Mouse (Mus musculus) thymus, postnatal 36 days (tissue): Measurements from ENCODE around the gene Gstp2.
"Not testable (repeated sequence)": the region's sequence is repeated elsewhere in the genome, so short reads cannot be mapped to it uniquely, and the experiment has no call there.

Experiments
- DNase-seq, 2 experiments: peaks; one replicate each; pipeline ENCODE4 v3.0.0; 2022; ENCODE audit warnings: mixed read lengths in 2 of 2

The Gstp2 gene

DNA sequence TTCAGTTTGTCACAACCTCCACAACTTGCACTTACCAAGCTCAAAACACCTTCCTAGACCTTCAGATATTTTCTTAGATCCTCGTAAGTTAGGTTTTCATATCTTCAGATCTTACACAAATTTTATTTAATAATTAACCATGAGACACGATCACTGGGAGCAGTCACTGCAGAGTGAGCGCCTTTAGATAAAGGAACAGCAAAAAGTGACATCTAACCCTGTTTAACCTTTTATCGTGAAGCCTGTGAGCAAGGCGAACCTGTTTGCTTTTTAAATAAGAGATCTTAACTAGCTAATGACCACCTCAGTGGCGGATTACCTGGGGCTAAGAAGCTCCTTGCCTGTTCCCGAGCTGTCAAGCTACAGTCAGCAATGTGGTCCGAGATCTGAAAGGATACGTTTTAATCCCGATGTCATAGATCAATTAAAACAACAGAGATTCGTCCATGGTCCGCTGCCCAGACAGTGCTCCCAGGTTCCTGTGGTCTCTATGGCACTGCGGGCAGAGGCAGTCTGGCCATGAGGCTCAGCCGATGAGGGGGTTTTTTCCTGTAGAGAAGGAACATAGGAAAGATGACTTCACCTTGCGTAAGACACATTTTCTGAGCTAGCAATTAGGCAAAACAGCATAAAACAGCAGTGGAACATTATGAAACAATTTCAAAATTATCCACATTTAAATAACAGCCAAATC is 23.0 kb upstream of the Gstp2 start:
- no peak for DNase-seq

DNA sequence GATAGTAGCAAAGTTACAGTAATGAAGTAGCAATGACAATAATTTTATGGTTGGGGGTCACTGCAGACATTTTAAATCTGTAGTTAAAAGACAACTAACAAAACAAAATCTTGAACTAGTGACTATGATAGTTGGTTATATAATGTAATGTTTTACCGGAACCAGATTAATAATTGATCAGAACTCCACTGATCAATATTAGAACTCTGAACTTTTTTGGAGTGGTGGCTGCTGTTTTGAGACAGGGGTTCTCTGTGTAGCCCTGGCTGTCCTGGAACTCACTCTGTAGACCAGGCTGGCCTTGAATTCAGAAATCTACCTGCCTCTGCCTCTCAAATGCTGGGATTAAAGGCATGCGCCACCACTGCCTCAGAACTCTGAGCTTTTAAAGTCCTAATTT is 22.4 kb upstream of the Gstp2 start:
- not testable (repeated sequence) for DNase-seq

DNA sequence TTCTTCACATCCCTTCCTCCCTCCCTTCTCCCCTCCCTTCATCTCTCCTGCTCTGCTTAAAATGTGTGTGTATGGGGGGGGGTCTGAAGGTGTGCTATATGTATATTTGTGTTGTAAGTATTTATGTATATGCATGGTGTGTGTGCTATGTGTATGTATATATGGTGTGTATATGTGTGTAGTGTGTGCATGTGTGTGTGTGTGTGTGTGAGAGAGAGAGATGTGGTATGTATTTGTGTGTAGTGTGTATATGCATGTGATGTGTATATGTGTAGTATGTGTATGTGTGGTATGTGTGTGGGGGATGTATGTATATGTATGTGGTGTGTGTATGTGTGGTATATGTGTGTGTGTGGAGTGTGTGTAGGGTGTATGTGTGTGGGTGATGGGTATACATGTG is 21.1 kb upstream of the Gstp2 start:
- DNase-seq: no peak

DNA sequence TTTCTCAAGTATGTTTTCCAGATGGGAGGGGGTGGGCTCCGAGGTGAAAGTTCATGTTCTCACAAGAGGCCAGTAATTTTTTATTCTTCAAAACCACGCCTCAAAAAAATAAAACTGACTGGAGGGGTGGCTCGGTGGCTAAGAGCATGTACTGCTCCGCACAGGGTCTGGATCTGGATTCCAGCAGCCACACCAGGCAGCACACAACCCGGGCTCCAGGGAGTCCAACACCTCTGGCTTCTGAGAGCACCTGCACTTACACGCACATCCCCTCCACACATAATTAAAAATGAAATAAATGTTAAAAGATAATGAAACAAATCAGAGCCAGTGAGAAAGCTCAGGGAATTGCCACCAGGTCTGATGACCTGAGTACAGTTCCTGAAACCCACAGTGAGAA is 20.5 kb upstream of the Gstp2 start:
- no peak for DNase-seq

DNA sequence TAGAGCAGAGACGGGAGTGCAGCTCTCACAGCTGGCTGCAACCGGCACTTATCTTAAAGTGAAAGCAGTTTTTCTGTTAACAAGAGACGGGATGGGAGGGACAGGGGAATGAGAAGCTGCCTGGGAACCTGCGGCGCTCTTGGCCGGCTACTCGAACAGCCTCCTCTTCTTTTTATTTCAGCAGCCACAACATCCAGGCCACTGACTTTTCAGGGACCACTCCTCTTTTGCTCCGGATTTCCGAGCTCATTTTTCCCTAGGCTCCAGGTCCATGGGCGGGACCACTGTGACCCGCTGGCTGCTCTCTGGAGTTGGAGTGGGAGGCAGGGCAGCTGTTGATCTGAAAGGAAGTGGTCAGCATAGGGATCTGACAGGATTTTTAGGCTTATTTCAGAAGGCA is 18.7 kb upstream of the Gstp2 start:
- not testable (repeated sequence) for DNase-seq

DNA sequence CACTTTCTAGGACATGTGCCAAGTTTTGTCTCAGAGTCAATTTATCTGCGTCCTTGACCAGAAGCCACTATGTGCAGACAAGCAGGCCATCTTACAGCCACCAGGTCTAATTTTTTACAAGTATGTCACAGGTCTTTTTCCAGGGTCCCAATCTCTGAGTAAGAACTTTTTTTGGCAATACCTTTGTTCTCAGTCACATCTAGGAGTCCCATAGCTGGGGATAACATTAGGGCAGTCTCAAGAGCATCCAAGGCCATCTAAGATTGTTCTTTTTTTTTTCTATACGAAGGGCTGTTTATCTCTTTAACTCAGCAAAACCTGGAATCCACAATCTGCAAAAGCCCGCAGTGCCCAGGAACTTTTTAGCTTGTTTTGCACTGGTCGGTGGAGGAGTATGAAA is 17.5 kb upstream of the Gstp2 start:
- not testable (repeated sequence) for DNase-seq

DNA sequence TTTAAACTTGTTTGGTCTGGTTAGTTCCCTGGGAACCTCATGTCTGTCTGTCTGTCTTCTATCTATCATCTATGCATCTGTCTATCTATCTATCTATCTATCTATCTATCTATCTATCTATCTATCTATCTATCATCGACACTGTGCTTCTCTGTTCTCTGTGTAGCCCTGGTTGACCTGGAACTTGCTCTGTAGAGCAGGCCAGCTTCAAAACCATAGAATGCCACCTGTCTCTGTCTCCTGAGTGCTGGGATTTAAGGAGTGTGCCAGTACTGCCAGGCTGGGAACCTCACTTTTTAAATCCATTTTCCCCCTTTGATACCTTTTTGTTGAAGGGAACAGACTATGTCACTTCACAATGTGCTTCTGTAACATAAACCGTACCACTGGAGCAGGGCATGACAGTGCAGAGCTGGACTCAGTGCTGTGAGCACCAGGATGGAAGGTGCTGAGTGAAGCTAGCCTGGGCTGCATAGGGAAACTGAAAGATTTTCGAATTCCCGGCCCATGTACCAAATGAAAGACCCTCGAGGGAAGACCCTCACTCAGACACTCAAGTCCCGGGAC is 15.2 kb upstream of the Gstp2 start:
- no peak for DNase-seq

DNA sequence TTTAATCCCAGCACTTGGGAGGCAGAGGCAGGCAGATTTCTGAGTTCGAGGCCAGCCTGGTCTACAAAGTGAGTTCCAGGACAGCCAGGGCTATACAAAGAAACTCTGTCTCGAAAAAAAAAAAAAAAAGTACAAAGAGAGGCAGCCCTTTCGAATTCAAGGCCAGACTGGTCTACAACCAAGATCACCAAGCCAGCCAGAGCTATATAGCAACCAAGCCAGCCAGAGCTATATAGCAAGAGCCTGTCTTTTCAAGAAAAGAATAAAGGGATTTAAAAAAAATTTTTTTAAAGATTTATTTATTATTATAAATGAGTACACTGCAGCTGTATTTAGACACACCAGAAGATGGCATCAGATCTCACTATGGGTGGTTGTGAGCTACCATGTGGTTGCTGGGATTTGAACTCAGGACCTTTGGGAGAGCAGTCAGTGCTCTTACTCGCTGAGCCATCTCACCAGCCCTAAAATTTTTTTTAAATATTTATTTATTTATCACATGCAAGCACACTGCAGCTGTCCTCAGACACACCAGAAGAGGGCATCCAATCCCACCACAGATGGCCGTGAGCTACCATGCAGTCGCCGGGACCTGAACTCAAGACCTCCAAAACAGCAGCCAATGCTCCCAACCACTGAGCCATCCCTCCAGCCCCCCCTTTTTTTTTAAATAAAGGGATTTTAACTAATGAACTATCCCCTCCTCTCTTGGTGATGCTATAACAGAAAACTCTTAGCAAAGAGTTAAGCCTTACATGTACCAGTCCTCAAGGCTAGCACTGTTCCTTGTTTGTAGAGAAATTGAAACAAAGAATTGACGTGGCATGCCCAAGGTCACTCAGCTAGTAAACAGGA is 14.4 kb upstream of the Gstp2 start:
- not testable (repeated sequence) for DNase-seq

DNA sequence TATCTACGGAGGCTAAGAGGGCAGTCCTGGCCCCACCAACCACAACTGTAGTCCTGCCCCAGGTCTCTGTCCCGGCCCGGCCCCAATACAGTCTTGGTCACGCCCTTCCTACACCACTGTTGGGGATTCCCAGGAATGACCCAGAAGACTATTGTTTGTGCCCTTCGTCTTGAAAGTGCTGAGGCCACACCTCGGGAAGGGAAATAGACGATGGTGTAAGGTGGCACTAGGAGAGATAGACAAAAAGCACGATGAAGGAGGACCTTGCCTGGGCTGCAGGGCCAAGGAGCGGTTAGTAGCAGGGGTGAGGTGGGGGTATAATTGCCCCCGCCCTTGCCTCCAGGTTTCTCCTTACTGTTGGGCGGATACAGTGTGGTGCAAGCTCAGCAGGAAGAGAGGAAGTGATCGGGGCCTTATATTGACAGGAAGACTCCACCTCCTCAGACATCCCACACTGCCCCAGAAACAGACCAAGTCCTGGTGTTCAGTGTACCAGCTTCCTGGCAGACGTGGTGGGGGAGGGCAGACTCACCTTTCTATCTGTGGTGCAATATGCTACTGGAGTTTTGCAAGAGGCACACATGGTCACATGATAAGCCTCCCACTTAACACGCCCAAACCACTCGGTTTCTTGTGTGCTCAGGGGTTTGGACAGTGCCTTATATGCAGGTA is 13.4 kb upstream of the Gstp2 start, which contains the start of gene Gstp3:
Gene Gstp3, minus strand, starts transcription at position 501 of the 672 bp plus-strand sequence.
- DNase-seq: peak; percentile 31 to 67

DNA sequence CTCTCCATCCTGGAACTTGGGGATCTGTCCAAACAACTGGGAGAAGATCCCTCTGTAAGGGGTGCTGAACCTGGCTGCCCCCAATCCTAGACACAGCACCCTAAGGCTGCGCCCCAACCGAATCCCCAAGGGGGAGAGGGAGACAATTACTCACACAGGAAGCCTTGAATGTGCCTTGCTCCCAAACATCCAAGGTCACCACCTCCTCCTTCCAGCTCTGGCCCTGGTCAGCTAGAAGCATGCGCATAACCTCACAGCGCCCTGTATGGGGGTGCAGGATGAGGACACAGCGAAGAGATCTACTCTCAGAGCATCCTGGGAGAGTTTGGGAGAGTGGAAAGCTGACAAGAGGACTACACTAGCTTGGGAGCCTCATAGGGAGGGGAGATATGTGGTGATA is 12.8 kb upstream of the Gstp2 start:
- no peak for DNase-seq

DNA sequence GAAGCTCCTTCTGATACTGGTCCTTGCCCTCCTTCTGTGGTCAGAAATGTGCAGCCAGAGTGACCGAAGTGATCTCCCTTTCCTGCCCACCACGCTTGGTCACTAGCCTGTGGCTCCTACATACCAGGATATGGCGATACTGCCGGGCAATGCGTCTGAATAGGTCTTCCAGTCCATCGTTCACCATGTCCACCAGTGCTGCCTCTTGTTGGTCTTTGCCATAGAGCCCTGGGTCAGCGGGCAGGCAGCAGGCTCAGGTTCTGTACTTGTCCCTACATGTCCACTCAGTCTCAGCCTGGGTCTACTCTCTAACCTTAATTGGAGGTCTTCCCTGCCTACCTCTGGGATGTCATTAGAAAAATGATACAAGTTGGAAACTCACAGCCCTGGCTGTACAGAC is 12.1 kb upstream of the Gstp2 start:
- no peak for DNase-seq

DNA sequence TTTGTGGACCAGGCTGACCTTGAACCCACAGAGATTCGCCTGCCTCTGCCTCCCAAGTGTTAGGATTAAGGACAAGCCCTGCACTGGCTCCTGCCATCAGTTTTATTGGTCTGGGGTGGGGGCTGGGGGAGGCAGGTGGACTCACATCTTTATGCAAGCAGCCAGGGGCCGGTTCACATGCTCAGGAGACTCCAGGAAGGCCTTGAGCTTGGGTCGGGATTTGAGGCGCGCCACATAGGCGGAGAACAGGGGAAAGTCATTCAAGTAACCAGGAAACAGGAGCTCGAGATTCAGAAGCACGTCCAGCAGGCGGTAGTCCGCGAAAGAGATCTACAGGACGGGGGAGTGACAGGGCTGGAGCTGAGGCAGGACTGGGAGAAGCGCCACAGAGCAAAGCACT is 11.6 kb upstream of the Gstp2 start:
- no peak for DNase-seq

DNA sequence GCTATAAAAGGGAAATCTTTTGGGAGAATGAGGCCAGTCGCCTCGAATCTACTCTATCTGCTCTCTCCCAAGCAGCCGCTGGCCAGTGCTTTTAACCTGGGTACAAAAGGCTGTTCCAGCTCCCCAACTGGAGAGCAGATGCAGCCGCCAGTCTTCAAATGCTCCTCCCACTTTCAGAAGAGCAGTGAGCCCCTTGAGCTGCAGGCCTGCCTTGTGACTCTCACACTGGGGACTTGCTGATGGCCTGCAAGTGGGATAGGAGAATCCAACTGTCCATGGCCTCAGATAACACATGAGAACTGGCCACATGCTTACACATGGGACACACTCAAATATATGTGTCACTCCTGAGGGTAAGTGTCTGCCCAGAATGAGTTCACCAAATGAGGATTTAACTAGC is 10.9 kb upstream of the Gstp2 start:
- no peak for DNase-seq

DNA sequence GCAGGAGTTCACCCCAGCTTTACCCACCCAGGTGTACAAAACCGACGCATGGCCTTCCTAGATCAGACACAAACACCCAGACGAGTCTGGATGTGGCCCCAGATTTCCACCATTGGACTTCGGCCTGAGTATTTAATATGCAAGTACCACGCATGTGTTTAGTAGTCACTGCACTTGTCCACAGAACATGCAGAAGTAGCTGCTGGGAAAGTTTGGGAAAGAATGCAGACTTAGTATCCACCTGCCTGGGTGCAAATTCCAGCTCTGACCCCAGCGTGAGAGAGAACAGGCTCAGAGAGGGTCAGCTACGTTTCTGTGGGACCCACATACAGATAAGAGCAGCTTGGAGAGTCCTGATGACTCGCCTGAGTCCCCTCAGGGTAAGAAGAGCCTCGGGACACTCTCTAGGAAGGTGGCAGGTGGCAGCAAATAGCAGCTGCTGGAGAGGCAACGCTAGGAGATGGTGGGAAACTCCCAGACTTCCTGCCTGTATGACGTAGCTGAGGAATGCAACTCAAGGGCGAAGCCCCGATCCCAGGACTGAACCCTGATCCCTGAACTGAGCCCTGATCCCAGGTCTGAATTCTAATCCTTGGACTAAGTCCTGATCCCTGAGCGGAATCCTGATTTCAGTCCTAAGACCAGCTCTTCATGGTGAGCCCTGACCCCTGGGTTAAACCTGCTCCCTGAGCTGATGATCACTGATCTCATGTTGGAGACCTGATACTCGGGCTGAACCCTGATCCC is 10.3 kb upstream of the Gstp2 start:
- no peak for DNase-seq

DNA sequence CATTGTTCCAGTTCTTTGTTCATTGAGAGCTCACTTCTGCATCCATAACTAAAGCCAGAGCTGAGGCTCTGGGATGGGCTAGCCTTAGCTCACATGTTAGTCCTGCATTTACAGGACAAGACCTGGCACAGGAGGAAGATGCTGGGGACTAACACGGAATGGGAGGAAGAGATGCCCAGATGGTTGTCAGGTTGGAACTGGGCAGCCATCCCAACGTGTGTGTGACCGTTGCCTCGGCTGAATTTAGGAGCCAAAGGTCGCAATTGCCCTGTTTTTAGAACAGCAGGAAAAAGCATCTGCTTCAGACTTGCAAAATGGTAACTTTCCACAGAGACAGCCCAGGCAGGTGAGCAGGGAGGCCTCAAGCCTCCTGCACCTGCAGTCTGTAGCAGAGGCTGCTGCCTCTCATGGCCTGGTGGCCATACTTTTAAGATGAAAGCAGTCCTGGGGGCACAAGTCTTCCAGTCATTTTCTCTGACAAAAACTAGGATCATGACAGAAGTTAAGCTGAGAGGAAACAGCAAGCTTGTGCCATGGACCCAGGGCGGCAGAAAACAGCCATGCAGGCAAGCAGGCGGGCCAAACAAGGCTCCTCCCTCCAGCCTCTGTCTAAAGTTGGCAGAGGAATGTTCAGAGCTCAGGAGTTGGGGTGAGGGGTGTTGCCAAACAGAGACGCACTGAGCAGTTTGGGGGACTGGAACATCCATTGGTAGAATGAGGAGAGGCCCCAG is 9.6 kb upstream of the Gstp2 start:
- no peak for DNase-seq

DNA sequence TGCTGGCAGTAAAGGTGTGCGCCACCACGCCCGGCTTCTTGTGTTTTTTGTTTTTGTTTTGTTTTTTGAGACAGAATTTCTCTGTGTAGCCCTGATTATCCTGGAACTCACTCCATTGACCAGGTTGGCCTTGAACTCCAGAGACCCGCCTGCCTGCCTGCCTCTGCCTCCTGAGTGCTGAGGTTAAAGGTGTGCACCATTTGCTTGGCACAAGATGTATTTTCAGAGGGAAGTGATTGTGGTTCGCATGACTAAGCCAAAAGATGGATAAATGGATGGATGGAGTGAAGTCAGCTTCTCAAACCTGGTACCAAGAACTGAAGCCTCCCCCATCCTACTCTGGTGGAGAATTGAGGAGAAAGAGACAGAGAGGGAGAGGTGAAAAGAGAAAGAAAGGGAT is 8.8 kb upstream of the Gstp2 start:
- no peak for DNase-seq

DNA sequence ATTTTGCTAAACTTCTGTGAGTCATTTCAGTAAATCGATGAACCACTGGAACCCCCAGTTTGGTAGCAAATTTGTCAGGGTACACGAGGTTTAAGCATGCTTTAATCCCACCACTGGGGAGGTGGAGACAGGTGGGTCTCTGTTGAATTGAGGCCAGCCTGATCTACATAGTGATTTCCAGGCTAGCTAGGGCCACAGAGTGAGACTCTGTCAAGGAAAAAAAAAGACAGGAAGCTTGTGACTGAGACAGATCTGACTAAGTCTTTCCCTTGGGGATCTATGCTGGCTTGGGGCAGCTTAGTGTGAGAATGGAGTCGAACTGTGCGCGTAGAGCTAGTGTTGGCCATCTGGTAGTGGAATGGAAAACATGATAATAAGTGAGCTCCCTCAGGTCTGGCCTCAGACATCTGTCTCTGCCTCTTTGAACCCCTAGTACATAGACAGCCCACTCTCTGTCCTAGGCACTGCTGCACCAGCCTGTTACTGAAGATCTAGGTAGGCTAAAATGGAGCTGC is 6.8 kb upstream of the Gstp2 start:
- no peak for DNase-seq

DNA sequence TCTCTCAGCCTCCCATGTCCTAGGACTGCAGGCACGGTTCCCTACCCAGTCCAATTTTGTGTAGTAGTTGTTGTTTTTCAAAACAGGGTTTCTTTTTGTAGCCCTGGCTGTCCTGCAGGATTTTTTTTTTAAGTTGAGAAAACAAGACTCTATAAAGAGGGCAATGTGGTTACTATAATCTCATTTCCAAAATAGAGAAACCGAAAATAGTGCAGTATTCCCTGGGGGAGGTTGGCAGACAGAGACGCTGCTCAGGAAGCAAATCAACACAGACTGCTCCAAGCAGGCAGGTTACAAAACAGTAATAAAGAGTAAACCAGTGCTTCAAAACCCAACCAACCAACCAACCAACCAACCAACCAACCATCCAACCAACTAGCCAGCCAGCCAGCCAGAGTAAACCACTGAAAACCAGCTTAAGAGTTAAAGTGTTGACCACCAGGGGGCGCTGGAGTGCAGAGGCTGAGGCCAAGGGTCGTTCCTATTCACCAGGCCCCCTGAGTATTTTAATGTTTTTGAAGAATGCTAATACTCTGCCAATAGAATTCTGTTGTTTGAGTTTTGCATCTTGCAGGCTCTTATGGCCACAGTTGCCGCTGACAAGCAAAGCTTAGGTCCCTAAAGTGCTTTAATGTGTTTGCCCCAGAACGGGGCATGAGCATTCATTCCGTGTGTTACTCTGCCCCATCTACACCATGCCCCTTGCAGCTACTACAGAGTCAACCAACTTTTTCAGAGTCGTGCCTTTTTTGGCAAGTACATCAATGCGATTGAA is 6.1 kb upstream of the Gstp2 start:
- peak; percentile 68 to 76 for DNase-seq

DNA sequence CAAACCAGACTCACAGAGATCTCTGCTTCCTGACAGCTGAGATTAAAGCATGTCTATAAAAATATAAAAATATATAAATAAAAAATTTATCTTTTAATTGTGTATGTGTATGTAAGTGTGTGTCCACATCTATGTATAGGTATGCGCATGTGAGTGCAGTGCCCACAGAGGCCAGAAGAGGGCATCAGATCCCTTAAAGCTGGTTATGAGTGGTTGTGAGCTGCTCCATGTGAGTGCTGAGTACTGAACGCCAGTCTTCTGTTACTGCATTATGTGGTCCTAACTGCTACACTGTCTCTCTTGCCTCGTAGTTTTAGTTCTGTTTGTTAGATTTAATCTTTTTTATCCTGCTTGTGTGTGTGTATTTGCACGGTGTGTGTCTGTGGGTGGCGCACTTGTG is 5.2 kb upstream of the Gstp2 start:
- DNase-seq: no peak

DNA sequence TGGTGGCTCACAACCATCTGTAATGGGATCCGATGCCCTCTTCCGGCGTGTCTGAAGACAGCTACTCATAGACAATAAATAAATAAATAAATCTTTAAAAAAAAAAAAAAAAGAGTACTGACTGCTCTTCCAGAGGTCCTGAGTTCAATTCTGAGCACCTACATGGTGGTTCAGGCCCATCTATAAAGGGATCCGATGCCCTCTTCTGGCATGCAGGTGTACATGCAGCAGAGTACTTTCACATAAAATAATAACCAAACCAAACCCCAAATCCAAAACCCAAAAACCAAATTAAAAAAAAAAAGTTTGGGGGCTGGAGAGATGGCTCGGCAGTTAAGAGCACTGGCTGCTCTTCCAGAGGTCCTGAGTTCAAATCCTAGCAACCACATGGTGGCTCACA is 3.2 kb upstream of the Gstp2 start:
- not testable (repeated sequence) for DNase-seq

DNA sequence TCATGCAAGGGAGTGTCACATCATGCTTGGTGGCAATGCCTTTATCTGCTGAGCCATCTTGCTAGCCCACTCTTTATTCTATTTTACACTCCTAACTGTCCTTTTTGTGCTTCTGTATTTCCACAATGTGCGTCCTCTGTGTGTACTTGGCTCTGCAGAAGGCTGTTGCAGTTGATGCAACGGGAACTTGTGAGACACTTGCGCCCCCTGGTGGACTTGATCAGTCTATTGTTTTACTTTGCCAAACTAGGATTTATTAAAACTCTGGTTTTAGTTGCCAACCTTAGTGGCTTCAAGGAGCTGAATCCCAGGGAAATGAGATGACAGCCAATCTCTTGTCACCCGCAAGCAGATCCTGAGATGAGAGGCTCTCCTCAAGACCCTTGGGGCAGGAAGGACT is 2.0 kb upstream of the Gstp2 start:
- peak; percentile 69 to 78 for DNase-seq
